Mouse (Mus musculus) yolk sac, embryonic 10.5 days (tissue): Measurements from ENCODE around the gene 2900011O08Rik.

Experiments used
- DNase-seq: peaks from one replicate; pipeline ENCODE4 v3.0.0-alpha.2; 2017; ENCODE audit warnings: low spot score

The 2900011O08Rik gene

GRCm38 (mm10) chr16:14137976-14138561 lies 151.7 kb downstream of the 2900011O08Rik start:
- DNase-seq = no peak

GRCm38 (mm10) chr16:14139106-14139505 lies 152.7 kb downstream of the 2900011O08Rik start:
- DNase-seq = no peak

DNA sequence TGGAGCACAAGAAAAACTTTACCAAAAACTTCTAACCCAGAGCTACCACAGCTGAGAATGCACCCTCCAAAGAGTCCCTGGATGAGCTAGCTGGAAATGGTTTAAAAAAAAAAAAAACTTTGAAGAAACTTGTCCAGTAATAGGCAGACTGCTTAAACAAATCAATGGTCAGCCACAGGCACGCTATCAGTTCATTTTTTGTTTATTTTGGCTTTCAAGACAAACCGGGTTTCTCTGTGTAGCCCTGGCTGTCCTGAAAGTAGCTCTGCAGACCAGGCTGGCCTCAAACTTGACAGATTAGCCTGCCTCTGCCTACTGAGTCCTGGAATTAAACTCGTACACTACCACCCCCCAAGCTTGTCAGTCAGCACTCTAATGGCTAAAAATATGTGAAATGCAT lies 156.9 kb downstream of the 2900011O08Rik start:
- DNase-seq = no peak

GRCm38 (mm10) chr16:14147712-14148111 lies 161.3 kb downstream of the 2900011O08Rik start:
- no peak for DNase-seq
